In the genomic region with DNA sequence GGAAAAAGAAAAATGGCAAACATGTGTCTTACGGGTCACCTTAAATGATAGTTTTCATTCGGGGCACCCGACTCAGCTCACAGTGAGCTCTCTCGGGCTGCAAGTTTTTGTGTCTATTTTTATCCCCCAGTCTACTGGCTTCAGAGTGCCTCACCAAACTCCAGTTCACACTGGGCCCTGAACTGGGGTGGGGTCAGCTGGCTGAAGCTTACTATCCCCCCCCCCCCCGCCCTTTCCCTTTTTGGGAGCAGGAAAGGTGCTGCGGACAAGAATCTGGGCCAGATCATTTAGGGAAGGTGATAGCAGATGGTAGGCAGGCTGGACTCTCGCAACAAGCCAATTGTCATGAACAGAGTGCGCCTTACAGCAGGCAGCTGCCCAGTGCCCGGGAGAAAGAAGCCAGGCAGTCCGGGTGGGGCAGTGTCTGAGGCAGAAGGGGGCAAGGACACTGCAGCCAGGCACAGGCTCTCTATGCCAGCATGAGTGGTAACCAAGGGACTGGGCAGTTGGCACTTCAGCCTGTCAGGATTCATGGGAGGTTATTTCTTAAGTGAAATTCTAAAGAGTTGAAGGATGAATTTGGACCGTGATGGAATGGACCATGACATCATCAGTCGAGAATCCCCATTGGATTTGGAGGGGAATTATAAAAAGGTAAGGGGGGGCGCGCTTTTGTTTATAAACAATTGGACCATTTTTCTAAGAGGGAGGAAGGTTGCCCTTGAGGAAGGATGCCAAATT, we compare ENCODE assay signal across 8 mouse cellular contexts.
DNase-seq lines count a peak whose midpoint lies in the region; ATAC-seq and TF ChIP-seq lines count a peak whose summit lies in the region.

No protein-coding gene starts in this region.

- ATAC-seq in frontal cortex, adult (ENCODE audit: low TSS enrichment): peak; percentile 22
- ATAC-seq in limb, embryonic 12.5 days (ENCODE audit: insufficient number of reproducible peaks, insufficient read depth, low FRiP score, low TSS enrichment, low read depth): no peak
- ATAC-seq in neural tube, embryonic 15.5 days (ENCODE audit: low FRiP score): peak; percentile 39; the same call in 1 of the 2 replicates

- H3K36me3 ChIP-seq in heart, embryonic 10.5 days: no peaks in the 10 kb centered on the region
- H3K36me3 ChIP-seq in limb, embryonic 12.5 days: no peaks in the 10 kb centered on the region
- H3K36me3 ChIP-seq in neural tube, embryonic 15.5 days: no peaks in the 10 kb centered on the region

- intact Hi-C loops in left cerebral cortex, postnatal 10 days (cut with DNase I): no loop called here

- peaks cover 21% of the 10 kb centered on the region for H3K4me1 ChIP-seq in cortical plate, adult 2 months (ENCODE audit: control insufficient read depth, insufficient read depth, low read length)
- peaks cover 87% of the 10 kb centered on the region for H3K4me1 ChIP-seq in heart, embryonic 10.5 days
- H3K4me1 ChIP-seq in limb, embryonic 12.5 days (replicated peaks): peaks cover 65% of the 10 kb centered on the region
- H3K4me1 ChIP-seq in neural tube, embryonic 15.5 days: peaks cover 66% of the 10 kb centered on the region

- no peak for TF ChIP-seq CTCF in cortical plate, adult 2 months (IDR thresholded peaks at IDR 0.05; ENCODE audit: extremely low read depth, insufficient read depth, low read length)

- no peak for TF ChIP-seq POLR2A in cortical plate, adult 2 months (IDR thresholded peaks at IDR 0.05; ENCODE audit: extremely low read depth, insufficient read depth, low read length)

- peak overlapping the region; percentile 22; the same call in 1 of the 2 replicates for H3K4me3 ChIP-seq in cortical plate, adult 2 months (ENCODE audit: insufficient read depth, low read length)
- peak overlapping the region; percentile 43 for H3K4me3 ChIP-seq in heart, embryonic 10.5 days
- H3K4me3 ChIP-seq in limb, embryonic 12.5 days (replicated peaks): no peak overlapping the region
- no peak overlapping the region for H3K4me3 ChIP-seq in neural tube, embryonic 15.5 days (replicated peaks)

- DNase-seq in frontal cortex, postnatal 36 days (ENCODE audit: low spot score in 2 of 2): no peak
- DNase-seq in heart, embryonic 10.5 days (ENCODE audit: low spot score): no peak
- no peak for DNase-seq in urinary bladder, adult 2 months (ENCODE audit: low spot score)
- no peak for DNase-seq in left cerebral cortex, postnatal 10 days (ENCODE audit: extremely low spot score in 1 of 2, low spot score in 2 of 2)

- H3K9ac ChIP-seq in limb, embryonic 12.5 days (replicated peaks): no peak overlapping the region
- no peak overlapping the region for H3K9ac ChIP-seq in neural tube, embryonic 15.5 days (replicated peaks)

- H3K4me2 ChIP-seq in limb, embryonic 12.5 days: peak overlapping the region; percentile 39
- peak overlapping the region; percentile 45 for H3K4me2 ChIP-seq in neural tube, embryonic 15.5 days

- no peaks in the 10 kb centered on the region for H3K27me3 ChIP-seq in heart, embryonic 10.5 days (ENCODE audit: insufficient read depth, poor library complexity, severe bottlenecking)
- no peaks in the 10 kb centered on the region for H3K27me3 ChIP-seq in limb, embryonic 12.5 days
- no peaks in the 10 kb centered on the region for H3K27me3 ChIP-seq in neural tube, embryonic 15.5 days (replicated peaks)

- peak overlapping the region; percentile 81; the same call in 1 of the 2 replicates for H3K27ac ChIP-seq in cortical plate, adult 2 months (ENCODE audit: insufficient read depth, low read length)
- H3K27ac ChIP-seq in heart, embryonic 10.5 days: peak overlapping the region; percentile 91
- peak overlapping the region; percentile 86 for H3K27ac ChIP-seq in limb, embryonic 12.5 days
- peak overlapping the region; percentile 75 for H3K27ac ChIP-seq in neural tube, embryonic 15.5 days (replicated peaks)

- 40% methylated on average over 14 of the region's 14 CpGs for WGBS in heart, embryonic 10.5 days
- WGBS in limb, embryonic 12.5 days: 40% methylated on average over 14 of the region's 14 CpGs
- 29% methylated on average over 14 of the region's 14 CpGs for WGBS in neural tube, embryonic 15.5 days

- no peaks in the 10 kb centered on the region for H3K9me3 ChIP-seq in heart, embryonic 10.5 days
- no peaks in the 10 kb centered on the region for H3K9me3 ChIP-seq in limb, embryonic 12.5 days
- no peaks in the 10 kb centered on the region for H3K9me3 ChIP-seq in neural tube, embryonic 15.5 days (replicated peaks)

Comparison
In these comparisons a context has a peak if more than half of its experiments do, and no peak if none do; other contexts are left out.
1. H3K4me3 ChIP-seq: peak in cortical plate, adult 2 months (single experiment) and heart, embryonic 10.5 days (single experiment); none in limb, embryonic 12.5 days (single experiment) and neural tube, embryonic 15.5 days (single experiment).
2. Peak in every context shown above with its lines, with median percentiles within 50 percentile points of each other: H3K27ac ChIP-seq.